Mouse (Mus musculus) cerebellum, adult 2 months (tissue): ENCODE data around the gene Tnni3k.

Experiments
- CTCF ChIP-seq: fragments of 200-500 bp; IDR thresholded peaks from 2 replicates; pipeline ENCODE4 v1.5.1; 2011; ENCODE audit warnings: low read depth, mild to moderate bottlenecking, control low read depth, low read length, moderate library complexity, borderline replicate concordance; ENCODE audit not compliant: insufficient read depth
- POLR2A ChIP-seq: fragments of 200-500 bp; IDR thresholded peaks from 2 replicates; pipeline ENCODE4 v1.6.1; 2011; ENCODE audit warnings: low read length, control low read depth, borderline replicate concordance; ENCODE audit not compliant: insufficient read depth

DNA sequence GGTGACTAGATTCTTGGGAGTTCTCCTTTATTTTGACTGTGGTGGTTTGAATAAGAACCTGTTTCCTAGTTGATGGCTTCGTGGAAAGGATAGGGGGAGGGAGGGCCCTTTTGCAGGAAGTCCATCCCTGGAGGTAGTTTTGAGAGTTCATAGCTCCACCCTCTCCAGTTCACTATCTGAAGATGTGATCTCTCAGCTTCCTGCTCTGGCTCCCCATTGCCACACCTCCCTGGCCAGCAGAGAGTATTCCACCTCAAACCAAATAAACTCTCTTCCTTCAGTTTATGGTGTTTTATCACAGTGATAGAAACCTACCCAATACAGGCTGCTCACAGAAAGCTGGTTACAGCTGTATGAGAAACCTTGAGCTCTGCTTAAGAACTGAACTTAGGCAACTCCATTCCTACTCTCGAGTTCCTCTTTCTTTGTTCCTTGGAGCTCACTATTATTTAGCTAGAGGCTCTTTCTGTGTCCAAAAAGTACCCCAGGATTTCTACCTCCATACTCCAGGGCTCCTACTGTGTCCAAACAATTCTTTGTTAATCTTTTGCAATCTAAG is 173.7 kb downstream of the Tnni3k start:
- no peak for TF ChIP-seq CTCF
- no peak for TF ChIP-seq POLR2A
